Mouse (Mus musculus): ENCODE data around the gene Prss34. TPM values are rescaled to one million over a fixed set of nuclear protein-coding genes. Genes with fewer than 3 reads are reported as not detected.

The Prss34 gene
- not detected for polyA plus RNA-seq (2017; shearing (Covaris generic))

GRCm38 (mm10) chr17:25298094-25298493, at the start of gene Prss34:
Prss34 (plus strand) TSS chr17:25298394.

DNA sequence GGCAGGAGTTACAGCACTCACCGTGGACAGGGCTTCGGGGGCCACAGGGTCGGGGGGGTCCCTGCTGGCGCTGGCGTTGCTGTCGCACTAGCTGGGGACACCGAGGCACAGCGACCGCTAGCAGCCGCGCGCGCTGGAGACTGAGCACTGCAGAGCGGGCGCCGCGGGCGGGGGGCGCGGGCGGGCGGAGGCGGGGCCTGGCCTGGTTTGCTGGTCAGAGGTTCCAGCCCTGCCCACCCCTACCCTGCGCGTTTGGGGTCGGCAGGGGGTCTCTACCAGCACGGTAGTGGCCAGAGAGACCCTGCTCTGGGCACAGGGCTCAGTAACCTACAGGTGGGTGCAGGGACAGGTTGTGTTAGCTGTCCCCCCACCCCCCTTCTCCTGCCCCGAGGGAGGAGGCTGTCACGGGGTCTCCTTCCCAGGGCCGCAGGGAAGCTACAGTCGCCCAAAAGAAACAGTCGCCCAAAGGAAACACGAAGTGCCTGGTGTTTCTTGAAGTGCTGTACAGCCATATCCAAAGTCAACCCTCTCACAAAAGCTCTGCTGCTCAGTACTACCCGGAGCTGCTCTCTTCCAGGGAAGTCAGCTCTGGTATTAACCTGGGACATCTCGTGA, 41.9 kb upstream of the Prss34 start, which contains the start of gene Baiap3:
Baiap3 (minus strand) TSS at position 225 of the 615 bp plus-strand sequence.

DNA sequence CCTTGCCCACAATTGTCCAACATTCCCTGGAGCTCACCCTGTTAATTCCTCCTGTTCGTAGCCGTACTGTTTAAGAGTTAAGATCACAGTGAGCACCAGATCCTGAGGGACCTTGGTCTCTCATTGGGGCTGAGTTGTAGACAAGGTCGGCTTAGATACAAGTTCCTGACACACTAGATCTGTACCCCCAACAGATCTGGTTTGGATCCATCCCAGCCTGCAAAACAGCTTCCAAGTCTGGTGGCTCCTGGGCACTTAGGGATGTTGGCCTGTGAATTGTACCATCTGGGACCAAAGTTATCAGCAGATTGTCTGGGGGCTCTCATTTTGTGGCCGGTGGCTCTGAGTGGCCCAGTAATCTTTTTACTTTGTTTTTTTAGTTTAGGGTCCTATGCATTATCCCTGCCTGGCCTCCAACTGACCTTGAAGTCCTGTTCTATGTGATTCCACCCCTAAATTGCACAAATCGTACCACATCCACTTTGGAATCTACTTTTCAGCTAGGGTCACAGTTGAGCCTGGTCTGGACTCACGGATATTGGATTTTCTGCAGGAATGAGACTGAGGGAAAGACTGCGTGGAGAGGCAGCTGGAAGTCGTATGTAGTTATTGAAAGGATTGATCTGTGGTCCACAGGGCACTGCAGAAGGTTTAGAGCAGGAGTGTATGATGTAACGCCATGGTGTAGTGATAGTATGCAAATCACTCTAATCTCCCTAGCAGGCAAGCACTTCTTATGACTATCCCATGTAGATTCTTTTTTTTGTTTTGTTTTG, 23.4 kb upstream of the Prss34 start, which contains the start of gene Ube2i:
Ube2i (minus strand) TSS at position 52 of the 776 bp plus-strand sequence.

GRCm38 (mm10) chr17:25308346-25308745, 10.2 kb downstream of the Prss34 start, which contains the start of gene Prss28:
Prss28 (plus strand) TSS chr17:25308646.

DNA sequence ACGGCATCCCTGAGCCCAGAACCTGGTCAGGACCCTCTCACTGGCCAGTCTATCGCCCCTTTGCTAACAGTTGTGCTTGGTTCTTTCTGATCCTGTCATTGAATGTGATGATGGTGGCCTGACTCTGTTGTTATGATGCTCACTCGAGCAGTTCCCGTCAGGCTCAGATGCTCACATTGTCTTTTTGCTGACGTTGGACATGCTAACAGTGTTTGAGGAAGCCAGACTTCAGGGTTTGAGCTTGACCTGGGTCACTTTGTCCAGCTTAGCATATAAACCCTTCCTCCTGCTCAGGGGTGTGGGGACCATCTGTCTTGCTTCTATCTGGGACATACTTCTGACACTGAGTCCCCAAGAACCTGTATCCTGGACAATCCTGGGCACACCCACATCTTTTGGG, 20.2 kb downstream of the Prss34 start, which contains the start of gene Prss29:
Prss29 (plus strand) TSS at position 301 of the 400 bp plus-strand sequence.

DNA sequence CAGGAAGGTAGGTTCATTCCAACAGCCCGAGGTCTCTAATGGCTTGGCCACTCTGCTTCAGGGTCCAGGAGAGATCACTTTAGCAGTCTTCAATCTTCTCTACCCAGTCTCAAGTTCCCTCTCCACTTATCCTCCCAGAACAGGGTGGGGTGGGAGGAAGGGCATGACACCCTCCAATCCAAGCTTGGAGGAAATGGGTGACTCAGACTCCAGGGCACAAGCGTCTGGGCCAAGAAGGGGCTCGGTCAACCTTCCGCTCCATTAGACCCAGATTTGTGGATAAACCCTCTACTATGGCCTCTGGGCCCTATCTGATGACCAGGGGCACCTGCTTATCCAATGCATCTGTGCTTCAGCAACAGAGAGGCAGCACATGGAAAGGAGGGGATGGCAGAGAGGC, 47.3 kb downstream of the Prss34 start, which contains the start of gene Tpsab1:
Tpsab1 (minus strand) TSS at position 101 of the 400 bp plus-strand sequence.

Other genes starting within 250 kb of the Prss34 start
- gene Tmem204, start 214.8 kb upstream of the Prss34 start, polyA plus RNA-seq (2017; shearing (Covaris generic)), result 0.42 TPM
- 18.4 TPM for gene Telo2, start 182.4 kb upstream of the Prss34 start, polyA plus RNA-seq (2017; shearing (Covaris generic))
- not detected for gene Ptx4, start 177.6 kb upstream of the Prss34 start, polyA plus RNA-seq (2017; shearing (Covaris generic))
- gene Clcn7, start 165.0 kb upstream of the Prss34 start, polyA plus RNA-seq (2017; shearing (Covaris generic)), result 25.9 TPM
- not detected for gene Ccdc154, start 135.9 kb upstream of the Prss34 start, polyA plus RNA-seq (2017; shearing (Covaris generic))
- gene Gm38655, start 122.9 kb upstream of the Prss34 start, polyA plus RNA-seq (2017; shearing (Covaris generic)), result not detected
- gene BC003965, start 113.8 kb upstream of the Prss34 start, polyA plus RNA-seq (2017; shearing (Covaris generic)), result 14.2 TPM
- gene Unkl, start 110.0 kb upstream of the Prss34 start, polyA plus RNA-seq (2017; shearing (Covaris generic)), result 53.7 TPM
- gene Gnptg, start 58.3 kb upstream of the Prss34 start, polyA plus RNA-seq (2017; shearing (Covaris generic)), result 117 TPM
- gene Tsr3, start 58.2 kb upstream of the Prss34 start, polyA plus RNA-seq (2017; shearing (Covaris generic)), result 33.9 TPM
- 199 TPM for gene Baiap3, start 42.0 kb upstream of the Prss34 start, polyA plus RNA-seq (2017; shearing (Covaris generic))
- gene Ube2i, start 23.8 kb upstream of the Prss34 start, polyA plus RNA-seq (2017; shearing (Covaris generic)), result 629 TPM
- not detected for gene Prss28, start 10.3 kb downstream of the Prss34 start, polyA plus RNA-seq (2017; shearing (Covaris generic))
- gene Prss29, start 20.3 kb downstream of the Prss34 start, polyA plus RNA-seq (2017; shearing (Covaris generic)), result not detected
- not detected for gene Tpsab1, start 47.2 kb downstream of the Prss34 start, polyA plus RNA-seq (2017; shearing (Covaris generic))
- gene Tpsb2, start 67.9 kb downstream of the Prss34 start, polyA plus RNA-seq (2017; shearing (Covaris generic)), result not detected
- not detected for gene Tpsg1, start 70.9 kb downstream of the Prss34 start, polyA plus RNA-seq (2017; shearing (Covaris generic))
- gene Cacna1h, start 135.4 kb downstream of the Prss34 start, polyA plus RNA-seq (2017; shearing (Covaris generic)), result 0.05 TPM
- not detected for gene Tekt4, start 156.2 kb downstream of the Prss34 start, polyA plus RNA-seq (2017; shearing (Covaris generic))
- not detected for gene Sstr5, start 198.9 kb downstream of the Prss34 start, polyA plus RNA-seq (2017; shearing (Covaris generic))

Data from effector memory CD4-positive, alpha-beta T cell, adult 5 months (primary cell).